Mouse (Mus musculus) hindbrain, embryonic 11.5 days (tissue): Measurements from ENCODE around the gene Tex101. TPM values are rescaled to one million over a fixed set of nuclear protein-coding genes. Genes with fewer than 3 reads are reported as not detected.
"Not testable (repeated sequence)": the region's sequence is repeated elsewhere in the genome, so short reads cannot be mapped to it uniquely, and the experiment has no call there.

Source experiments
- ATAC-seq: fragments of 200-750 bp; cut with Nextera tagmentation; 2 replicates; pipeline ENCODE4 v1.8.0; 2017; ENCODE audit warnings: mild to moderate bottlenecking, moderate TSS enrichment, moderate library complexity; ENCODE audit not compliant: low FRiP score
- DNase-seq: peaks from one replicate; pipeline ENCODE4 v3.0.0-alpha.2; 2015; ENCODE audit warnings: low spot score
- H3K27ac ChIP-seq: fragments of 300-500 bp; sonication (generic); 2 replicates; pipeline ENCODE4 v1.5.1; 2014; ENCODE audit warnings: mild to moderate bottlenecking, low read depth, low read length
- H3K27me3 ChIP-seq: fragments of 300-500 bp; sonication (generic); 2 replicates; pipeline ENCODE4 v1.6.1; 2014; ENCODE audit warnings: mild to moderate bottlenecking, low read length, moderate library complexity, mixed read lengths; ENCODE audit not compliant: control insufficient read depth, insufficient read depth
- H3K36me3 ChIP-seq: fragments of 300-500 bp; sonication (generic); 2 replicates; pipeline ENCODE4 v1.6.1; 2014; ENCODE audit warnings: mild to moderate bottlenecking, low read length, moderate library complexity, mixed read lengths; ENCODE audit not compliant: control insufficient read depth, insufficient read depth
- H3K4me1 ChIP-seq: fragments of 300-500 bp; sonication (generic); replicated peaks from 2 replicates; pipeline ENCODE4 v1.6.1; 2014; ENCODE audit warnings: low read length, mixed read lengths; ENCODE audit not compliant: control insufficient read depth, insufficient read depth
- H3K4me2 ChIP-seq: fragments of 300-500 bp; sonication (generic); replicated peaks from 2 replicates; pipeline ENCODE4 v1.6.1; 2014; ENCODE audit warnings: mild to moderate bottlenecking, low read depth, low read length
- H3K4me3 ChIP-seq: fragments of 300-500 bp; sonication (generic); 2 replicates; pipeline ENCODE4 v1.5.1; 2014; ENCODE audit warnings: low read depth, low read length
- H3K9ac ChIP-seq: fragments of 300-500 bp; sonication (generic); 2 replicates; pipeline ENCODE4 v1.6.1; 2014; ENCODE audit warnings: low read depth, low read length
- H3K9me3 ChIP-seq: fragments of 300-500 bp; sonication (generic); 2 replicates; pipeline ENCODE4 v1.6.1; 2016; ENCODE audit warnings: low read length; ENCODE audit not compliant: control insufficient read depth
- WGBS: fragments of 180-500 bp; shearing (Covaris S2); extraction: QIAGEN DNeasy Blood & Tissue Kit; methylation state at CpG from one replicate; pipeline ENCODE4 v1.1.7; 2014; 5-methylcytosine and 5-hydroxymethylcytosine counted together
- polyA plus RNA-seq: library from polyadenylated mRNA; unstranded; fragments of >200 nt; fragmentation: Nextera tagmentation; extraction: Ambion mirVana; gene quantifications from 2 replicates; pipeline ENCODE4 v1.2.1, GENCODE M21; 2014

The Tex101 gene
- not detected in 2 replicates for polyA plus RNA-seq

DNA sequence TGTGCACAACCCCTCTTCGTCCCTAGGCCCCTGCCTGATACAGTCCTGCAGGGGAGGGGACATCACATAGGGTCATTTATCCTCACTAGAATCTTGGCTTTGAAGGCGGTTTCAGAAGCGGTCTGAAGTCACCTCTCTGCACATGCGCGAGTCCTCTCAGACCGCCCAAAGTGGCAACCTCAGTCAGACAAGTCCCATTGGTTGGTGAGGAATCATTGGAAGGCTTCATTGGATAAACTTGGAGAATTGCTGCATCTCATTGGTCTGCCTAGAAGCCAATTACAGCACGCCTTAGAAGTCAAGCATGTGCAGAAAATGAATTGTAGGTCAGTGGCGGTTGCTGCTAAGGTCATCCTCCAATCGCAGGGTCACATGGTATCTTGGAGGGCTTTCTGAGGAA, at the start of gene Tex101:
Gene Tex101, minus strand, starts transcription at position 101 of the 400 bp plus-strand sequence.
- no peak within 1 kb of the TSS for H3K27ac ChIP-seq
- no peaks in the 10 kb centered on the region for H3K36me3 ChIP-seq
- H3K4me3 ChIP-seq: no peak within 1 kb of the TSS
- no peak for ATAC-seq
- no peaks in the 10 kb centered on the region for H3K4me1 ChIP-seq
- H3K4me2 ChIP-seq: no peak within 1 kb of the TSS
- no peaks in the 10 kb centered on the region for H3K27me3 ChIP-seq
- WGBS: 89% methylated on average over 9 of the region's 9 CpGs
- no peaks in the 10 kb centered on the region for H3K9me3 ChIP-seq
- DNase-seq: no peak
- H3K9ac ChIP-seq: no peak within 1 kb of the TSS

DNA sequence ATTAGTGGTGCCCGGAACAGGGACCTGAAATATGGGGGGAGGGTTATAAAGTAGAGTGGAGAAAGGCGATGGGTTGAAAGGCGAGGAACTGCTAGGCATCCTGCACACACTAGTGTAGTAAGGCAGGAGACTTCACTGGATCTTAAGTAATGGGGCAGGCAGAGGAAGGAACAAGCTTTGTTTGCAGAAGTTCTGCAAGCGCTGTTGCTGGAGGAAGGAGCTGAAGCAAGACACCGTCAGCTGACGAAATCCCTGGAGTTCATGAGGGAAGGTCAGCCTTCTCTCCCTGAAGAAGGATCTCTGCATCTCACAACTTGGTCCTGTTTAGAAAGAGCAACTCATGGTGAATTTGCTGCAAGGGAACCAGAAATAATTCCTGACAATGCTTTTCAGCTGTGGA, 38.6 kb upstream of the Tex101 start:
- 75% methylated on average over 6 of the region's 6 CpGs for WGBS
- H3K4me2 ChIP-seq: no peak overlapping the region
- H3K9ac ChIP-seq: no peak overlapping the region
- H3K27me3 ChIP-seq: no peaks in the 10 kb centered on the region; the same call in 1 of the 2 replicates
- no peak overlapping the region for H3K27ac ChIP-seq
- H3K36me3 ChIP-seq: no peaks in the 10 kb centered on the region
- H3K4me3 ChIP-seq: no peak overlapping the region
- no peak for ATAC-seq
- DNase-seq: no peak
- no peaks in the 10 kb centered on the region for H3K9me3 ChIP-seq
- no peaks in the 10 kb centered on the region for H3K4me1 ChIP-seq

DNA sequence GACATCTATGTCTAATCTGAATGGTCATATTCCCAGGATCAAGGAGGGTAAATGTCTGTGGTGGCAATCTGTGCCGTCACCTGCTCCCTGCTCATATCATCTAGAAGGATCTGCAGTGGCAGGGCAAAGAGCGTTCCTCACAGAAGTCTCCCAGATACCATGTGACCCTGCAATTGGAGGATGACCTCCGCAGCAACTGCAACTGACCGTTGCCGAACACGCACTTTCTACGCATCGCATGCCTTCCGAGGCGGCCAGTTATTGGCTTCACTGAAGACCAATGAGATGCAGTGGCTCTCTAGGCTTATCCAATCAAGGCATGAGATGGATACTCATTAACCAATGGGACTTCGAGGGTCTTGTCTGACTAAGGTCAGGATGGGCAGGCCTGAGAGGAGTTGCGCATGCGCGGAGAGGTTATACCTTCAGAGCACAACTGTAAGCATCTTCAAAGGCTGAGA, 32.4 kb upstream of the Tex101 start, which contains the start of gene BC049730:
Gene BC049730, plus strand, starts transcription at position 411 of the 461 bp plus-strand sequence.
- Histone ChIP-seq H3K9me3 (no peaks in the 10 kb centered on the region), H3K4me1 (no peaks in the 10 kb centered on the region), H3K9ac (no peak within 1 kb of the TSS), H3K4me3 (no peak within 1 kb of the TSS), H3K4me2 (no peak within 1 kb of the TSS), H3K27me3 (no peaks in the 10 kb centered on the region), H3K27ac (no peak within 1 kb of the TSS), H3K36me3 (no peaks in the 10 kb centered on the region)
- WGBS: 95% methylated on average over 14 of the region's 14 CpGs
- no peak for DNase-seq
- ATAC-seq: no peak

DNA sequence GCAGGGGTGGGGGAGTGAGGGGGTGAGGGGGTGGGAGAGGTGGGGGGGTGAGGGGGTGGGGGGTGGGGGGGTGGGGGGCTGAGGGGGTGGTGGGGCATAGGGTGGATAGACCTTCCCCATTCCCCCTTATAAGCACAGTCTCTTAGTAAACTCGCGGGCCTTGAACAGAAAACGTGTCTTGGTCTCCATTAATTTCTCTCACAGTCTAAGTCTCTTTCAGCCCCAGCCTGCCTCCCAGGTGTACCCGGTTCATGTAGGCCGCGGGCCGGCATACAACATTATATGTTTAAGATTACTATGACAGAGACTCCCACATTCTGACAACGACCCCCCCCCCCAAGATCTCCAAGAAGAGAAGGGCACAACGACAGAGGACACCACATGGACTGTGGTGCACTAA, 26.4 kb upstream of the Tex101 start:
- 77% methylated on average over 9 of the region's 9 CpGs for WGBS
- H3K9me3 ChIP-seq, H3K4me2 ChIP-seq, ATAC-seq, H3K9ac ChIP-seq, H3K27me3 ChIP-seq, H3K4me1 ChIP-seq, H3K36me3 ChIP-seq, DNase-seq, H3K27ac ChIP-seq, H3K4me3 ChIP-seq: not testable (repeated sequence)

DNA sequence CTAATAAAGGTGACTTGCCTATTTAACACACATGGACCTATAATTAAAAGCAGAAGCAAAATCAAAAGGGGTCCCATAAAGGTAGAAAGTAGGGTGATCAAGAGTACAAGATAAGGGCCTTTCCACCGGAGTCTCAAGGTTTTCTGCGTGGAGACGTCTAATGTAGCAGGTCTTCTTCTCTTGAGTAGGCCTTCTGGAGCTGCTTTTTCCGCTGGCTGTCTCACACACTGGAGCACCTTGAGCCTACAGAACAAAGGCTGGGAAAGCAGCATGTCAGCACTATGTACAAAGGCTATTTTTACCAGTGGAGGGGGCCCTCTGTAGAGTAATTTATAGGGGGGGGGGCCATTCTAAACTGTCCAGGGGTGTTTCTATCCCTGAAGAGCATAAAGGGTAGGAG, 21.4 kb upstream of the Tex101 start:
- DNase-seq, H3K36me3 ChIP-seq, H3K4me2 ChIP-seq, H3K27ac ChIP-seq, H3K27me3 ChIP-seq, H3K9me3 ChIP-seq, ATAC-seq, H3K4me1 ChIP-seq, H3K9ac ChIP-seq, H3K4me3 ChIP-seq: not testable (repeated sequence)
- 95% methylated on average over 4 of the region's 4 CpGs for WGBS

DNA sequence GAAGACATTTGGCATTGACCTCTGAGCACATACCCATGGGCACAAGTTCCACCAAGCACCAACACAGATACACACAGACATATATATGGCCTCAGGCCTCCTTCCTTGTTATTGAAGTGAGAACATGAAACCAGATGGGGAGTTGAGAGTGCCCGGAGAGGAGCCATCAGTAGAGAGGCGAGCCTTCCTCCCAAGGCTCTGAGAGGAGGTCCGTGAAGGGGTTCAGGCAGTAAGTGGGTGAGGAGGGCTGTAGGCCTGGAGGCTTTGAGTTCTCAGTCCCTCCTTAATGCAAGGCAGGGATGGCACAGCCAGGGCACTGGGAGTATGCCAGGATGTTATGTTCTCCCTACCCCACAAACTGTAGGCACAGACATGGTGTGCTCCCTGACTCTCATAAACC, 16.2 kb upstream of the Tex101 start:
- not testable (repeated sequence) for H3K9ac ChIP-seq, H3K4me2 ChIP-seq, ATAC-seq, H3K4me3 ChIP-seq, H3K9me3 ChIP-seq, H3K27me3 ChIP-seq, H3K27ac ChIP-seq, H3K4me1 ChIP-seq, DNase-seq, H3K36me3 ChIP-seq
- WGBS: 77% methylated on average over 3 of the region's 3 CpGs

DNA sequence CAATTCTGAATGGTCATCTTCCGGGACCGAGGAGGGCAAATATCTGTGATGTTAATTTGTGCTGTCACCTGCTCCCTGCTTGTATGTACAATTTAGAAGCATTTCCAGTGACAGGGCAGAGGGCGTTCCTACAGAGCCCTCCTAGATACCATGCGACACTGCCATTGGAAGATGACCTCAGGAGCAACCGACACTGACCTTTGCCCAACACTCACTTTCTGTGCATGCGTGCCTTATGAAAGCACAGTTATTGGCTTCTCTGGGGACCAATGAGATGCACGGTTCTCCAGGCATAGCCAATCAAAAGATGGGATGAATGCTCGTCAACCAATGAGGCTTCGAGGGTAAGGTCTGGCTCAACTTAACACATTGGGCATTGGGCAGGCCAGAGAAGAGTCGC, 11.0 kb upstream of the Tex101 start:
- 90% methylated on average over 10 of the region's 10 CpGs for WGBS
- H3K4me3 ChIP-seq, H3K9ac ChIP-seq, ATAC-seq, H3K27me3 ChIP-seq, H3K4me1 ChIP-seq, H3K4me2 ChIP-seq, H3K36me3 ChIP-seq, H3K27ac ChIP-seq, DNase-seq, H3K9me3 ChIP-seq: not testable (repeated sequence)

DNA sequence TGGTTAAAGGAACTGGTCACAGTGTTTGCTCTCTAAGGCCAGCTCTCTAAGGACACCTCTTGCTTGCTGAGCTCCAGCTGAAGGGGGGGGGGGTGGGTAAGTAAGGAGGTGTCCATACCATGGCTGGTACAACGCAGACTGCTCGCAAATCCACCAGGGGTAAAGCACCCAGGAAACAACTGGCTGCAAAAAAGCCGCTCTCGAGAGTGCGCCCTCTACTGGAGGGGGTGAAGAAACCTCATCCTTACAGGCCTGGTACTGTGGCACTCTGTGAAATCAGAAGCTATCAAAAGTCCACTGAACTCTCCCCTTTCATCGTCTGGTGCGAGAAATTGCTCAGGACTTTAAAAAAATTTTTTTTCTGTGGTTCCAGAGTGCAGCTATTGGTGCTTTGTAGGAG, 7.6 kb upstream of the Tex101 start:
- not testable (repeated sequence) for DNase-seq, H3K27me3 ChIP-seq, H3K4me1 ChIP-seq, H3K9me3 ChIP-seq, H3K36me3 ChIP-seq, H3K4me3 ChIP-seq, ATAC-seq, H3K4me2 ChIP-seq, H3K27ac ChIP-seq, H3K9ac ChIP-seq
- 86% methylated on average over 7 of the region's 7 CpGs for WGBS

DNA sequence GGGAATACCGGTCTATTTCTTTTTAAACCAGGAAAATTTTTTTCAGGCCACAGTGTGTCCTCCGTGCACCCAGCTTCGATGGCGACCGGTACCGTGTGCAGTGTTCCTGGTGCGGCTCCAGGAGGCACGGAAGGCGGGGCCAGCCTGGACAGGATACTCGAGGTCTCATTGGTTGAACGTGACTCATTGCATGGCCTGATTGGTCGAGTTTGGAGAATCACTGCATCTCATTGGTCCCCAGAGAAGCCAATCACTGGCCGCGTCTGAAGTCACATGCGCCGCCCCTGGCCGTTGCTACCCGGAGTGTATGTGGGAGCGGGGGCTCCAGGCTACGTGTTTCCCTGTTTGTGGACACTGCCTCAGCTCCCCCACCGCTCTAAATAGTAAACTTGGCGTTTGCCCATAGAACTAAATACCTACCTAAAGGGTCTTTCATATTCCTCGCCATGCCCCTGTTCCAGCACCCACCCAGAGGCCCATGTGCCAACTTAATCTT, 4.5 kb downstream of the Tex101 start:
- Histone ChIP-seq H3K4me3 (no peak overlapping the region), H3K36me3 (no peaks in the 10 kb centered on the region), H3K4me1 (no peaks in the 10 kb centered on the region), H3K4me2 (no peak overlapping the region), H3K9ac (no peak overlapping the region), H3K27ac (no peak overlapping the region), H3K27me3 (no peaks in the 10 kb centered on the region), H3K9me3 (no peaks in the 10 kb centered on the region)
- DNase-seq (no peak), ATAC-seq (no peak)
- 91% methylated on average over 23 of the region's 23 CpGs for WGBS
